Mouse (Mus musculus) bone marrow macrophage, adult 2 months (primary cell): ENCODE data around the gene Nr4a2. TPM values are rescaled to one million over a fixed set of nuclear protein-coding genes. Genes with fewer than 3 reads are reported as not detected.

Experiments
- H3K27ac ChIP-seq: 2 replicates; pipeline ENCODE4 v1.5.1; 2012; ENCODE audit warnings: low read depth, low read length; ENCODE audit not compliant: insufficient read depth
- H3K4me1 ChIP-seq: 2 replicates; pipeline ENCODE4 v1.6.1; 2012; ENCODE audit warnings: low read length; ENCODE audit not compliant: control insufficient read depth, insufficient read depth
- H3K4me3 ChIP-seq: 2 replicates; pipeline ENCODE4 v1.5.1; 2012; ENCODE audit warnings: mild to moderate bottlenecking, low read length, moderate library complexity; ENCODE audit not compliant: insufficient read depth
- CTCF ChIP-seq: IDR thresholded peaks from 2 replicates; pipeline ENCODE4 v1.5.1; 2012; ENCODE audit warnings: low read depth, mild to moderate bottlenecking, low read length, moderate library complexity
- POLR2A ChIP-seq: IDR thresholded peaks from 2 replicates; pipeline ENCODE4 v1.6.1; 2012; ENCODE audit warnings: mild to moderate bottlenecking, low read depth, low read length, borderline replicate concordance
- polyA plus RNA-seq: library from polyadenylated mRNA; stranded (reverse); fragments of >200 nt; gene quantifications from 2 replicates; pipeline ENCODE4 v1.2.4, GENCODE M21; 2012; ENCODE audit not compliant: missing spikeins, insufficient read depth, insufficient read length

Nr4a2 gene
- polyA plus RNA-seq, 1 experiment = 0.75 TPM

DNA sequence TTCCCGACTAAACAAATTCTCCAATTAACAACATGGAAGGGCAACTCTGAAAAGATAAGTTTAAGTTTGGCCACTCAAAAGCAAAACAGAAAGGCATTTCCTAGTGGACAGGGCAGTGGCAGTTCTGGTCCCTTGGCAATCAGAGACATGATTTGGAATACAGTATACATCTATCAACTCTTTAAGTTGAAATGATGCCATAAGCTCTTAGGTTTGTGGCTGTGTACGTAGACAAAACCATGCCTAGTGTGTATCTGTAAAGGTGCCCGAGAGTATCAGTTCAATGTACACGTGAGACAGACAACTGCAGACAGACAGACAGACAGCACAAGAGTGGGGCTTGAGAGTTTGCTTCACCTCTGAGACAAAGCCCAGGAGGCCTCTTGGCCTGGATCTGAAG lies 2.7 kb downstream of the Nr4a2 start:
- no peak overlapping the region for H3K4me3 ChIP-seq
- H3K4me1 ChIP-seq = peaks cover 3% of the 10 kb centered on the region
- H3K27ac ChIP-seq = no peak overlapping the region
- TF ChIP-seq POLR2A (no peak), CTCF (no peak)

DNA sequence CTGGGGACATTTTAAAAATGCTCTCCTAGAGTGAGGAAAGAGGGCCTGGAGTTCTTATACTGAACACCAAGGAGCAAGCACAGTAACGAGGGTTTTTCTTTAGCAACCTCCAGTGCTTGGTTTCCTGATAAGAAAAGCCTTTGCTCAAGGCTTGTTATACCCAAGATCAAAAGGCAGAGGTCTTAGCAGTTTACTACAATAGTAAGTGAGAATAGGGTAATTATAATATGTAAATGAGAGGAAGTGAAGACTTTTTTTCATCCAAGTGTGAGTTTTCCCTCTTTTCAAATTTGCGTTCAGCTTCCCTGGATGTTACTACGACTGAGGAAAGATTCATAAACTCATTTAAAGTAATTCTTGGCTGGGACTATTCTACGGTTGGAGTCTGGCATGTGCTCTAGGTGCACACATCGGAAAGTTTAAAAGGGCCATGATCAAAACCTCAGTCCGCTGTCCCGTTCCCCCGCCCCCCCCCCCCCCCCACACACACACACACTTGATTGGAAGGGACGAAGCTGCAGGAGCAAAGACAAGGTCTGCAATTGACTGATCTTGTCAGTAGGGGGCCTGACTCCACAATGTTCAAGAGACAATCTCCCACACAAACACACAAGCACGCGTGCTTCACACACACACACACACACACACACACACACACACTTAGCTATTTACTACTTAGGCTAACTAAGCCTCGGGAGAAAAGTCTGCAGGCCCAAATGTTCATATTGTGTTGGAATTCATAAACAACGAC lies 6.4 kb downstream of the Nr4a2 start:
- Histone ChIP-seq H3K4me3 (peak overlapping the region; percentile 75), H3K27ac (peak overlapping the region; percentile 60), H3K4me1 (peaks cover 3% of the 10 kb centered on the region)
- TF ChIP-seq POLR2A = no peak
- no peak for TF ChIP-seq CTCF

DNA sequence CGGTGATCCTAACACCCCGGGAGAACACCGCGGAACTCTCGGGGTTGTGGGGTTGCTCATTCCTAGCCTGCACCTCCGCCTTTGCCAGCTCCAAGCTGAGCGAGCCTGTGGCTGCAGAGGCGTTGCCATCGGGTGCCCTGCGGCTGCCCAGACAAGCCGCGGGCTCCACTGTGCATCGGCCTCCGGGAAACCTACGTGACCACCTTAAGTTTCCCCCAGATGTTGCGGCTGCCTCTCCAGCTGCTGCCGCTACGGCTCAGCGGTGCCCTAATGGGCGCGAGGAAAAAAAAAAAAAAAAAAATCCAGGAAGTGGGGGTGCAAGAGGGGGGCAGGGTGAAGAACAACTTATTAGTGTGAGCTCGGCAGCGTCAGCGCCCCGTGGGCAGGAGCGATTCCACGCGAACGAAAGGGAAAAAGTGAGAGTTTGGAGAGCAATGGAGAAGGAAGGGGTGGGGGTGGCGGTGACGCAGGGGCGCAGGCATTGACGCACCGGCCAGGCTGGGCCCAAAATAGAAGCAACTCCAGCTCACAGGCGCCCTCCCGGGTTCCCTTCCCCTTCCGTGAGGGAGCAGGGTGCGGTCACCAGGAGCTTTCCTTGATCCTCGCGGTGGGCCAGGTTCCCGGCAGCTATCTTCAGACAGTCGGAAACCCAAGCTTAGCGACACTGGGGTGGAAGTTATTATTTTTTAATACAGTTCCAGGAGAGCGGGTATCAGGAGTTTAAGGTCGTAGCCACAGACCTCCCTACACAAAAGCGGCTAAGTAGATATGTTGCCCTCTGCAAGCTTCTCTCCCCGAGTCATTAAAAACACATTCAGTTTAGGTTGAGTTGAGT lies 7.2 kb downstream of the Nr4a2 start:
- Histone ChIP-seq H3K4me1 (peaks cover 3% of the 10 kb centered on the region), H3K4me3 (peak overlapping the region; percentile 75), H3K27ac (peak overlapping the region; percentile 60)
- TF ChIP-seq POLR2A = no peak
- no peak for TF ChIP-seq CTCF

DNA sequence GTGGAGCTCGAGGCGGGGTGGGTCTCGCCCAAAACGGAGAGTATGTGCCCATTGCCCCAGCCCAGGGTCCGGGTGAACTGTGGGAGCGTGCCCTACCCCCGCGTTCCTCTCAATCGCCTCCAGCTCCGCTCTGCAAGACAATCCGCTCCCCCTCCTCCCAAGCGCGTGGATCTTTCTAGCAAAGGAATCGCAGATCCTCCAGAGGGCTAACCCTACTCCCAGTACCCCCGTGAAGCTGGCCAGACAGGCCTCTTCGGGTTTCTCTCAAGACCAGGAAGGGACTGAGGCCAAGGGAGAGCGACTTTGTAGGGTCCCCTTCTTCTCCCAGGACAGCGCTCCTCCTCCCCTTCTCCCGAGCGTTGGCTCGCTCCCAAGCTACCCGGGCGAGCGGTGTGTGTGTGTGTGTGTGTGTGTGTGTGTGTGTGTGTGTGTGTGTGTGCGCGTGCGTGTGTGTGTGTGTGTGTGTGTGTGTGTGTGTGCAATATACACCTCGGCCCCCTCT lies 7.9 kb downstream of the Nr4a2 start:
- H3K27ac ChIP-seq = no peak overlapping the region
- peak overlapping the region; percentile 75 for H3K4me3 ChIP-seq
- peaks cover 3% of the 10 kb centered on the region for H3K4me1 ChIP-seq
- TF ChIP-seq CTCF (no peak), POLR2A (no peak)

DNA sequence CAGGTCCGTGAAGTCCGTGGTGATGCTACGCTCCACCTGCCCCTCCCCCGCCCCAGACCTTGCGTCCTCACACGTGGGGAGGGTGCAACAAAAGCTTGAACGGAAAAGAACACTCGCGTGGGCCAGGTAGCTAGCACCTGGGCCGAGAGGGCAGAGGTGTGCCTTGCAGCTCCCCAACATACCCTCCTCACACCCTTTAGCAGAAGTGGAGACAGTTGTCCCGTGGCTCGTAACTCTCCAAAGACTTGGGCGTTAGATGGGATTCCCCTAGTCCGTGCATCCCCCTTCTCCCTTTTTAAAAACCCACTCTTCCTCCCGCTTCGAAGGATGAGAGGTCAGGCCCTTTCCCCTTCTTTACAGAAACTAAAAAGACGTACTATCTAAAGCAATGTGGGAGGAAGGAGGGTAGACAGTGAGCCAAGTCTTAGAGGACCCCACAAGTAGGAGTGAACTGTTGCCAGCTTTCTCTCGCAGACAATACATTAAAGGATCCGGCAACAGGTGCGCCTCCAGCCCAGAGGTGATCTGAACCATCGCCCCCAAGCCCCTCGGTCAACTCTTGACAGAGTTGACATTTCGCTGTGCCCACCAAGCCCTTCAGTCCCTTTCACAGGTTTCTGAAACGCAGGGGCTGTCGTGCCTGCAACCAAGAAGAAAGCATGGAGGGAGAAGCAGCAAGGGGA lies 8.5 kb downstream of the Nr4a2 start:
- no peak overlapping the region for H3K27ac ChIP-seq
- no peaks in the 10 kb centered on the region for H3K4me1 ChIP-seq
- peak overlapping the region; percentile 75 for H3K4me3 ChIP-seq
- no peak for TF ChIP-seq CTCF
- TF ChIP-seq POLR2A = no peak

DNA sequence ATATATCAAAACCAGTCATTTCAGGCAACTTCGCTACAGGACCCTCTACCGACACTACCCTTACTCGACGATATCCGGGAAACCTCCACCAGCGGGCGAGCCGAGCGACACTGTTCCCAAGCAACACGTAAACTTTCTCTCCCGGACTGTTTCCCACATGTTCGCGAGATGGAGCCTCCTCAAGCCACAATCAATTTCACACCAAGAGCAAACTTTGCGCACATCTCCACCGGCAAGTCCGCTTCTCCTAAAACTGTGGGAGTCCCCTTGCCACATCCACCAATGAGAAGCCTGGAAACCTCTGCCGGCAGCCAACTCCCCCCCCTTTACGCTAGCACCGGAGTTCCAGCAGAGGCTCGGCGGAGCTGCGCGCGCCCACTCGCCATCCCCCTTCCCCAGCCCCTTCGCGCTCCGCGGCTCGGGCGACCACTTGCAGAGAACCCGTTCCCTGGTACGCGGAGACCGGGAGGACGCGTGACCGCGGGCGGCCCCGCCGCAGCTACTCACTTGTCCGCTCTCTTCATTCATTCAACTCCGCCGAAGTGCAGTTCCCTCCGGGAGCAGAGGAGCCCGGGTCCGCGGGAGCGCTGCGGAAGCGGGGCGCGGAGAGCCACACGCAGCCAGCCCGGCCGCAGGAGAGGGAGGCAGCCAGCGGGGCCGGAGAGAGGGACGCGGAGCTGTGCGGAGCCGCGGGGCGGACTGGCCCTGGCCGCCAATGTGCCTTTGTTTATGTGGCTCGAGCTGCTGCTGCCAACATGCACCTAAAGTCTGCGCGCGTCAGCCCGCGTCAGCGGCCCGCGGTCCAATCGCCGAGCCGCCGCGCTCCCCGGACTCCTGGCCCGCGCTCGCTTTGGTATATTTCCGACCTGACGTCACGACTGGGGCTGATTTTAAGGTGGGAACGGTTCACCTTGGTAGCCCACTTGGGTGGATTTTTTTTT lies 9.3 kb downstream of the Nr4a2 start:
- H3K27ac ChIP-seq = no peak overlapping the region
- H3K4me3 ChIP-seq = peak overlapping the region; percentile 75
- TF ChIP-seq CTCF = no peak
- H3K4me1 ChIP-seq = no peaks in the 10 kb centered on the region

DNA sequence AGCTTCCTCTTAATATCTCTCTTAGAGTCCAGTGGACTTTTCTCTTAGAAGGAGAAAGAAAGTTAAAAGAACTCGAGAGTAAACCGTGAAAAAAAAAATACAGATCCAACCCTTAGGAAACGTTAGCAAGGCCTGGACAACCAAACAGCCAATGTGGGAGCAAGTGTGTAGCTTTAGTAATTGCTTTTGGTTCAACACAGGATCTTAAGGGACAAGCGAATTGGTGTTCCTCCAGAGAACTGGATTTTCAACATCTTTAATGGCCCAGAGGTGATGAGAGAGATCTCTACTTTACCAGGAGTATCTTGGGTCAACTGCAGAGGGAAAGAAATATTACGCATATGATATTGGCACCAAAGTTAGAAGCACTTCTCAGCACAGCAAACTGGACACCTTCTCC lies 10.4 kb downstream of the Nr4a2 start:
- Histone ChIP-seq H3K27ac (no peak overlapping the region), H3K4me1 (no peaks in the 10 kb centered on the region), H3K4me3 (no peak overlapping the region)
- TF ChIP-seq CTCF (no peak), POLR2A (no peak)

DNA sequence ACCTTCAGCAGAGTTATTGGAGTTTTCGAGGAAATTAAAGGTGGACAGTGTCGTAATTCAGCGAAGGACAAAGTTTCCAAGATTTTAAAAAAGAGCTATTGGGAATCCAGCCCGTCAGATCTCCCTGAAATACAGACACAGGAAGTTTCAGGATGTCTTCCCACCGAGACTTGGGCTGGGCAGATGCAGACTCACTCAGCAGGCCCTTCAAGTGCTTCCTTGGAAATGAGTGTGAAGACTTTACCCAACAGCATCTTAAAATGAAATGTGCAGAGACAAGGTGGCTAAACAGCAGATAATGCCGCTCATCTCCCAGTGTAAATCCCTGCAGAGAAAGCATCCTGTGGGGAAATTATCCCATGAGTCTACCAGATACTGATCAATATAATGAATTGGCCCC lies 10.9 kb downstream of the Nr4a2 start:
- 0 out of 2 replicates have a peak, but pooled peaks cover 2% of the 10 kb centered on the region for H3K4me1 ChIP-seq
- no peak overlapping the region for H3K27ac ChIP-seq
- H3K4me3 ChIP-seq = no peak overlapping the region
- TF ChIP-seq POLR2A (no peak), CTCF (no peak)

DNA sequence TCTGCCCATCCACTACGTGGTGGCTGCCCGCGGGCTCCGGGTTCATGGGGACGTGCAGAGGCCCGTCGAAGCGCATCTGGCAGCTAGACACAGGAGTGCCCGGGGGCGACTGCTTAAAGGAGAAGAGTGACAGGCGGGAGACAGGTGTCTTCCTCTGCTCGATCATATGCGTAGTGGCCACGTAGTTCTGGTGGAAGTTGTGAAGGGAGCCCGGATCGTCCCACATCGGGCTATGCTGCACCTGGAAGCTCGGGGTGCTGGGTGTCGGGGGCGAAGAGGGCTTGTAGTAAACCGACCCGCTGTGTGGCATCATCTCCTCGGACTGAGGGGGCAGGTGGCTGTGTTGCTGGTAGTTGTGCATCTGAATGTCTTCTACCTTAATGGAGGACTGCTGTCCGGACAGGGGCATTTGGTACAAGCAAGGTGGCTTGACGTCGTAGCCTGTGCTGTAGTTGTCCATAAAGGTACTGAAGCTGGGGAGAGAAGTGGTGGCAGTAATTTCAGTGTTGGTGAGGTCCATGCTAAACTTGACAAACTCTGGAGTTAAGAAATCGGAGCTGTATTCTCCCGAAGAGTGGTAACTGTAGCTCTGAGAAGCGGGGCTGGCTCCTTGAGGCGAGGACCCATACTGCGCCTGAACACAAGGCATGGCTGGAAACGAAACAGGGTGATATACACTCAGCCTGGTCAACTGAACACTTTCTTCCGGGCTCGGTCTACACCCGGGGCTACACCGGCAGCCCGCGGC lies 11.8 kb downstream of the Nr4a2 start:
- no peak for TF ChIP-seq POLR2A
- no peak for TF ChIP-seq CTCF
- H3K4me3 ChIP-seq = no peak overlapping the region
- H3K4me1 ChIP-seq = 0 out of 2 replicates have a peak, but pooled peaks cover 2% of the 10 kb centered on the region
- no peak overlapping the region for H3K27ac ChIP-seq
